Mouse (Mus musculus) lung, postnatal 0 days (tissue): Measurements from ENCODE around the gene Saxo1.

ENCODE experiments used
- CTCF ChIP-seq: IDR thresholded peaks from 2 replicates; pipeline ENCODE4 v1.5.1; 2016; ENCODE audit warnings: antibody characterized with exemption, mild to moderate bottlenecking
- EP300 ChIP-seq: IDR thresholded peaks from 2 replicates; pipeline ENCODE4 v1.6.1; 2016; ENCODE audit warnings: antibody characterized with exemption, mild to moderate bottlenecking, control low read depth

DNA sequence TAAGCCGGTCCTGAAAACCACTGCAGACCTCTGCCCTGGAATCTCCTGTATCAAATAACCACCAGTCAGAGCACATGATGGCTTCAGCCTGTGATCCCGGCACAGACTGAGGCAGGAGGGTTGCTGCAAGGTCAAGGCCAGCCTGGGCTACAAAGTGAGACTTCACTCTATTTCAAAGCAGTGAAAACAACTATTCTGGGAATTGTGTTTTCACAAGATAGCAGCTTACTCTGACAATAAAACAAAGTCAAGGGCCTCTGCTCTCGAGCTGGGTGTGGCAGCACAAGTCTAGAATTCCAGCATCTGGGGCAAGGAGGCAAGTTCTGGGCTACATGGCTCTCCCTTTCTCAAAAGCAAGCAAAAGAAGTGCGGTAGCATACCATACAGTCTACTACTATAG is 878 bp upstream of the Saxo1 start:
- TF ChIP-seq EP300 (no peak), CTCF (no peak)
